Mouse (Mus musculus) lung, postnatal 4 days (tissue): ENCODE measurements around the gene Gm10354.
"Not testable (repeated sequence)": the region's sequence is repeated elsewhere in the genome, so short reads cannot be mapped to it uniquely, and the experiment has no call there.

Experiments
- DNase-seq, 2 experiments: peaks; one replicate each; pipeline ENCODE4 v3.0.0; 2021

Gm10354 gene

GRCm38 (mm10) chr5:14953587-14953986, 25.1 kb downstream of the Gm10354 start:
- DNase-seq = not testable (repeated sequence)

- not testable (repeated sequence) for DNase-seq
These were observed 26.0 kb downstream of the Gm10354 start for GRCm38 (mm10) chr5:14952749-14953148.

- not testable (repeated sequence) for DNase-seq
These were observed 26.9 kb downstream of the Gm10354 start for GRCm38 (mm10) chr5:14951822-14952221.

- DNase-seq = not testable (repeated sequence)
These were observed 31.1 kb downstream of the Gm10354 start for GRCm38 (mm10) chr5:14947482-14948198.

- not testable (repeated sequence) for DNase-seq
These were observed 33.2 kb downstream of the Gm10354 start for GRCm38 (mm10) chr5:14945524-14945923.

GRCm38 (mm10) chr5:14941043-14941442, 37.7 kb downstream of the Gm10354 start:
- not testable (repeated sequence) for DNase-seq

GRCm38 (mm10) chr5:14938329-14938728, 40.4 kb downstream of the Gm10354 start, which contains the start of gene Speer4e:
Gene Speer4e, minus strand, starts transcription at chr5:14938429.
- DNase-seq = not testable (repeated sequence)

- not testable (repeated sequence) for DNase-seq
These were observed 45.0 kb downstream of the Gm10354 start for GRCm38 (mm10) chr5:14933721-14934120.

- DNase-seq = not testable (repeated sequence)
These were observed 51.7 kb downstream of the Gm10354 start for GRCm38 (mm10) chr5:14927047-14927446.
